Mouse (Mus musculus): ENCODE data around the gene Gm2174.

The Gm2174 gene

GRCm38 (mm10) chrX:56447524-56448015 lies at the start of gene Gm2174:
Gene Gm2174 (plus strand): TSS chrX:56447965.
- DNase-seq: no peak

GRCm38 (mm10) chrX:56404646-56405045 lies 43.1 kb upstream of the Gm2174 start:
- no peak for DNase-seq

- no peak for DNase-seq
These were observed 42.3 kb upstream of the Gm2174 start for GRCm38 (mm10) chrX:56405482-56405881.

GRCm38 (mm10) chrX:56406128-56406527 lies 41.6 kb upstream of the Gm2174 start:
- DNase-seq: no peak

GRCm38 (mm10) chrX:56416277-56416676 lies 31.5 kb upstream of the Gm2174 start:
- DNase-seq: peak; percentile 88

GRCm38 (mm10) chrX:56417541-56417940 lies 30.2 kb upstream of the Gm2174 start:
- DNase-seq: no peak

- DNase-seq: no peak
These were observed 17.2 kb upstream of the Gm2174 start for GRCm38 (mm10) chrX:56430601-56431000.

GRCm38 (mm10) chrX:56435758-56436283 lies 11.9 kb upstream of the Gm2174 start:
- no peak for DNase-seq

- DNase-seq: peak; percentile 96
These were observed 1.0 kb upstream of the Gm2174 start for GRCm38 (mm10) chrX:56446487-56447428.

GRCm38 (mm10) chrX:56454671-56455371 lies 7.1 kb downstream of the Gm2174 start, which contains the start of gene Ints6l:
Gene Ints6l (plus strand): TSS chrX:56454857.
- DNase-seq: peak; percentile 99

GRCm38 (mm10) chrX:56455372-56456246 lies 7.8 kb downstream of the Gm2174 start:
- DNase-seq: peak; percentile 99

GRCm38 (mm10) chrX:56456379-56456778 lies 8.6 kb downstream of the Gm2174 start:
- DNase-seq: no peak

- DNase-seq: peak; percentile 87
These were observed 14.5 kb downstream of the Gm2174 start for GRCm38 (mm10) chrX:56462020-56462933.

GRCm38 (mm10) chrX:56464906-56465305 lies 17.1 kb downstream of the Gm2174 start:
- no peak for DNase-seq

GRCm38 (mm10) chrX:56467688-56468087 lies 19.9 kb downstream of the Gm2174 start:
- no peak for DNase-seq

GRCm38 (mm10) chrX:56468422-56468821 lies 20.7 kb downstream of the Gm2174 start:
- no peak for DNase-seq

GRCm38 (mm10) chrX:56474035-56474434 lies 26.3 kb downstream of the Gm2174 start:
- peak; percentile 88 for DNase-seq

GRCm38 (mm10) chrX:56477553-56477952 lies 29.8 kb downstream of the Gm2174 start:
- DNase-seq: no peak

GRCm38 (mm10) chrX:56481906-56482305 lies 34.1 kb downstream of the Gm2174 start:
- no peak for DNase-seq

GRCm38 (mm10) chrX:56489758-56490157 lies 42.0 kb downstream of the Gm2174 start:
- no peak for DNase-seq

GRCm38 (mm10) chrX:56497241-56497640 lies 49.5 kb downstream of the Gm2174 start:
- DNase-seq: peak; percentile 87

Measured in heart, adult 11 months (tissue).